Mouse (Mus musculus) cortical plate, adult 2 months (tissue): ENCODE measurements around the gene Atp4b.

Experiments used
- CTCF ChIP-seq: fragments of 200-500 bp; IDR thresholded peaks from 2 replicates; pipeline ENCODE4 v1.5.1; 2011; ENCODE audit warnings: mild to moderate bottlenecking, control low read depth, low read length; ENCODE audit not compliant: insufficient read depth; ENCODE audit errors: extremely low read depth
- POLR2A ChIP-seq: fragments of 200-500 bp; IDR thresholded peaks from 2 replicates; pipeline ENCODE4 v1.6.1; 2011; ENCODE audit warnings: mild to moderate bottlenecking, low read length, control low read depth; ENCODE audit not compliant: insufficient read depth; ENCODE audit errors: extremely low read depth

DNA sequence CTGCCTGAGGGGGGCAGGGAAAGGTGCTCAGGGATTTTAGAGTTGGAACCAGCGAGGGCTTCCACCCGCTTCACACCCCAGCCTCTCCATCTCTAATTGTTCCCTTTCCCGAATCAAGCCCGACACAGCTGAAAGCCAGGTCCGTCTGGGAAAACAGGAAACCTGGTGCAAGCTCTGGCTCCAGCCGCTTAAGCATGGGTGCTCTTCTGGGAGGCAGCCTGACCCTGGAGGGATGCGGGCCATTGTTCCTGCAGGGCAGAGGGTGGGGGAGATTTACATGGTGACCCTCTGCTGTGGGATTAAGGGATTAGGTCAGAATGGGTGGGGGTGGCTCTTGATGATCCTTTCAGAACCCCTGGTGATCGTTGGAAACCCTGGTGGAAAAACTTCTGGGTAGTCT, 39.4 kb upstream of the Atp4b start:
- TF ChIP-seq POLR2A (no peak), CTCF (no peak)
